Mouse (Mus musculus): ENCODE measurements around the gene Trappc3.

Gene Trappc3

DNA sequence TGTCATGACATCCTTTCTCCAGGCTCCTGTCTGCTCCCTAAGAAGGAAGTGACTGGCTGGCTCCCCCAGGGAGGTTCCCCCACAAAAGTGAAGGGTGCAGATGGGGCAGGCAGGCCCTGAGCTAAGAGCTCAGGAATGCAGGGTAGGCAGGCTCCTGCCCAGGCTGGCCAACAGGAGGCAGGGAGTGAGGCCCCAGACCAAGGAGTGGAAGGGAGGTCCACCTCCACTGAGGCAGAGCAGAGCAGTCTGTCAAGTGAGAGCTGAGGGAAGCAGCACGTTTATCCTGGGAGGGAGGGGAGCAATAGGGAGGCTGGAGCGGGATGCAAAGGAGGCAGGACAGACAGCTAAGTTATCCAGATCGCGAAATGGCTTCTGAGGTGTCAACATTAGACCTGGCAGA is 11.5 kb upstream of the Trappc3 start:
- in situ Hi-C loops (cut with MboI, MseI): no loop called here

GRCm38 (mm10) chr4:126251655-126252254 is 10.4 kb upstream of the Trappc3 start:
- in situ Hi-C loops (cut with MboI, MseI): no loop called here

DNA sequence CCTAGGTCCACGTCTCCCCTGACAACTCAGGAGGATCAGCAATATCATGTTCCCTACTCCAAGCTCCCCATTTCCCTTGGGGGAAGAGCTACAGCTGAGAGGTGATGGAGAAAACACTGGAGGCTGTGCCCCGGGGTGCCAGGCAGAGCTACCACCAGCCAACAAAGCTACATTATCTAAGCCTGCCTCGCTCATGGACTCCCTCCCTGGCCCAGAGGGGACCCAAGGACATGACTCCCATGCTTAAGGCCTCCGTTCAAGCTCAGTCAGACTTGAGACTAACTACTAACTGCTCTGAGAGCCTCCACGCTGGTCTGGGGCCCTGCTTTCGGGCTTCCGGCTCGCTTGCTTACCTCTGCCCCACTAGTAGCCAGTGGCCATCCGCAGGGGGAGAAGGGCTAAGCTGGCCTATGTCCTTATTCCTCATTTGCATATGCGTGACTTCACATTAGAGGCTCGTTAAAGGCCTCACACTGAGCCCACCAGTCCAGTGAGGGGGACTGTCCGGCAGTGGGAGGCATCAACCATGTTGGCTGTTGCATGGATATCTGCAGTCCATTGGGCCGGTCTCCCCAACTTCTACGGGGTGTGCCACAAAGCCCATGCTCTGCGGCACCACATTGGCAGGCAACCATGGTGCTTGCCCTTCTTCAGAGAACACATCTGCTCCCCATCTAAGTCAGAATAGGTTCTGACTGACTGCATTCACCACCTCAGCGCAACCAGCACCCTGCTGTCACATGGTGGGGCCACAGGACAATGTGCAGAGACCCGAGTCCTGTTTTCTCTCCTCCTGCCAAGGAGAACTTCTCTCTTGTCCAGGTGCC is 9.5 kb upstream of the Trappc3 start:
- in situ Hi-C loops (cut with MboI, MseI): no loop called here

GRCm38 (mm10) chr4:126253637-126254272 is 8.4 kb upstream of the Trappc3 start:
- in situ Hi-C loops (cut with MboI, MseI): no loop called here

DNA sequence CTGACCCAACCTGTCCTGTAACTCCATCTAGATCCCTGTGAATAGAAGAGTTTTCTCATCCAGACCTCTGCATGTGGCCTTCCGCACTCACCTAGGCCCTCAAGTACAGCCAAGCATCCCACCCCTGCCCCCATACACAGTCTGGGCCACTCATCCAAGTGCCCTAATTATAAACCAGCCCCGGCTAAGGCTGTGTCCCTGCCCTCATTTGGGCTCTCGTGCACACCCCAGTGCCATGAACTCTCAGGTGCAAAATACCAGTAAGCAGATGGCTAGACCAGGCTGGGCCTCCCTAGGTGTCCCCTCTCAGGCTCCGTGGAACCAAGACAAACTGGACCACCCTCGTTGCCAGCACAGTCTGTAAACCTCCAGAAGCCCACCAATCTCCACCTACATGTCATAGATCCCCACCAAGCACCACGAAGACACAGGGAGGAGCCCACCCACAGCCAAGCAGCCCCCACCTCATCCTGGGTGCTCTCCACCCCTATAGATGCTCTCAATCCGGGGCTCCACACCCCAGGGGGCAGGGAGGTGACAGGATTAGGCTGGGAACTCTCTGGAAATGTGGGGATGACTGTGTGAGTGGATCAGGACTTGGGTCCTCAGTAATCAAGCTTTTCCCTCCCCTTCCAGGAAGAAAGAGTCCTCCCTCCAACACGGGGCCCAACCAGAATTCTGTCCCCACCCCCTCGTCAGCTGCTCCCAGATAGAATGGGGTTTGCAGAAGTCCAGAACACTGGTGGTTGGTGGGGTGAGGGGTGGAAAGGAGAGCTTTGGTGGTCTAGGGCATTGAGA is 7.6 kb upstream of the Trappc3 start:
- in situ Hi-C loops (cut with MboI, MseI): no loop called here

DNA sequence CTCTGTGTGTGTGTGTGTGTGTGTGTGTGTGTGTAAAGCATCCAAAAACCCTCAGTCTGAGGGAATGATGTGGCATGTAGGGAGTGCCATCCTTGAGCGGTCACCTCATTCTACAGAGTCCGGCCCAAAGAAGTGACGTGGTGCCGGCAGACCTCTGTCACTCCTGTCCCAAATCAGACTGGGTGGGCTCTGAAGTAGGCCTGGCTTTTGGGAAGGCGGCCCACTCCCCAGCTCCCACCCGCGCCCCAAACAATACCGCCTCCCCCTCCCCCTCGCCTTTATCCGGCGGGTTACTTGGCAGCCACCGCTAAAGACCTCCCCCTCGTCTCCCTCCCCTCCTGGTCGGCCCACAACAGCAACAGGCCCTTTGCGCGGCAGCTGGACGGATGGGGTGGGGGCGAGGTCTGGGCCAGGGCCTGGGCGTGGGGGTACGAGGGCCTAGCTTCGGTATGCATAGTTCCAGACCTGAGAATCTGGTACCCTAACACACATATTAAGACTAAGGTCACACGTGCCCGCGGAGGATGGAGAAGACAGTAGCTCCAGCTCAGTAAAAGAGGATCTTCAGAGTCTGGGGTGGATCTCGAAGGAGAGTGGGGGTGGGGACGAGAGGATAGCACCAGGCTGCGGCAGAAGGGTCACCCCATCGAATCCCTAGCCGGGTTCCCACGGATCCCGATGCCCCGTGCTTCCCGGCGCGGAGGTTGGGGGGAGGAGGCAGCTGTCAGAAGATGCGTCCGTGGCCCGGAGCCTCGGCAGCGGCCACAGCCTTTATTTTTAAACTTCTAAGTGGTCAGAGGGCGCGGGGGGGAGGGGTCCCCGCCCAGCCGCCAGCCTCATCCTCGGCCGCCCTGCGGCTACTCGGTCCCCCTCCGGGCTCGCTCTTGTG is 6.8 kb upstream of the Trappc3 start:
- in situ Hi-C loops (cut with MboI, MseI): no loop called here

GRCm38 (mm10) chr4:126256131-126256791 is 5.9 kb upstream of the Trappc3 start, which contains the start of gene Map7d1:
TSS of gene Map7d1 (minus strand) at chr4:126256343.
- in situ Hi-C loops (cut with MboI, MseI): no loop called here

GRCm38 (mm10) chr4:126256967-126257881 is 4.9 kb upstream of the Trappc3 start:
- in situ Hi-C loops (cut with MboI, MseI): no loop called here

- in situ Hi-C loops (cut with MboI, MseI): no loop called here
These were observed 3.1 kb upstream of the Trappc3 start for GRCm38 (mm10) chr4:126259063-126259462.

GRCm38 (mm10) chr4:126259523-126260160 is 2.5 kb upstream of the Trappc3 start:
- in situ Hi-C loops (cut with MboI, MseI): loop anchor here (5.0 kb wide), 1 partner anchor 32 kb away; no protein-coding TSS in a partner anchor

- in situ Hi-C loops (cut with MboI, MseI): loop anchor here (5.0 kb wide), 1 partner anchor 33 kb away; no protein-coding TSS in a partner anchor
These were observed 1.5 kb upstream of the Trappc3 start for GRCm38 (mm10) chr4:126260520-126261201.

DNA sequence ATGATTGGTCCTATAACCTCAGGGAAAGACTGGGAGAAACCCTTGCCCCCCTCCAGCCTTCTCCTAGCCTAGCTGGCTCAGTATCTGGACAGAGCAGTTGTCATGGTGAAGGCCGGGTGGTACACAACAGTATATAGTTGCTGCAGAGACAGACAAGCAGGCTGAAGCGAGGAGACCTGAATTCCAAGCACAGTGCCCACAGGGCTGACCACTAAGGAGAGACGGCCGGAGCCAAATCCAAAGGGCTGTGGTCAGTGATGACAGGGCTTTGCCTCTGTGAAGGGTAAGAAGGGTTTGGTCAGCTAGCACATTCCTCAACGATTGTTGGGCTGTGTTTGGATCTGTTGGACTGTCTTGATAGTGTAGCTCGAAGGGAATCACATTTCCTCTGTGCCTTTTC is 859 bp upstream of the Trappc3 start:
- in situ Hi-C loops (cut with MboI, MseI): loop anchor here (5.0 kb wide), 1 partner anchor 34 kb away; no protein-coding TSS in a partner anchor

GRCm38 (mm10) chr4:126261675-126262074 is 450 bp upstream of the Trappc3 start:
- in situ Hi-C loops (cut with MboI, MseI): loop anchor here (5.0 kb wide), 1 partner anchor 34 kb away; no protein-coding TSS in a partner anchor

DNA sequence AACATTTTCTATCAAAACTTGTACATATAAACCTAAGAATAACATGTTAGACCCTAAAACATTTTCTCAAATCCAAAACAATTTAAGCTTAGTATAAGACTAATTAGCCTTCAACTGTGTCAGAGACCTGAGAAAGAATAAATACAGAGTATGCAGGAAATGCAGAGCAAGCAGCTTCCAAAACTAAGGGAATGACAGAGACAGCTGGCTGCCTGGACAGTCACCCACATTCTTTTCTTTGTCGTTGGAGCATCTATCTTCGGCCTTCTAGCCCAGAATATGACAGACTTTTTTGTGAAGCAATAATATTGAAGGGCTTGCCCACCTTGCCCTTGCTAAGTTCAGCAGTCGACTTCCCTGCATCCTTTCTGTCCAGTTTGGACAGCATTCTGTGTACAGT is 7.2 kb downstream of the Trappc3 start:
- in situ Hi-C loops (cut with MboI, MseI): no loop called here

DNA sequence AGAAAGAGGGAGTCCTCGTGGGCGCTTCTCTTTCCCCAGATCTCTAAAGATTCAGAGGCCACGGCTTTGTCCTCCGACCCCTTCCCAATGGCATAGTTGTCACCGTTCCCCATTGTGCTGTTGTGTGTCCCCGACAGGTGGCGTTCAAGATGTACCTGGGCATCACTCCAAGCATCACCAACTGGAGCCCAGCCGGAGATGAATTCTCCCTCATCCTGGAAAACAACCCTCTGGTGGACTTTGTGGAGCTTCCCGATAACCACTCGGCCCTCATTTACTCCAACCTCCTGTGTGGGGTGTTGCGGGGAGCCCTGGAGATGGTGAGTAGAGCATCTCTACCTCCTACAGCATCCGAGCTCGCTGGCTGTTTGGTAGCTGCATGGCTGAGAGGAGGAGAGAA is 11.6 kb downstream of the Trappc3 start:
- in situ Hi-C loops (cut with MboI, MseI): no loop called here

- in situ Hi-C loops (cut with MboI, MseI): no loop called here
These were observed 13.0 kb downstream of the Trappc3 start for GRCm38 (mm10) chr4:126275081-126275480.

DNA sequence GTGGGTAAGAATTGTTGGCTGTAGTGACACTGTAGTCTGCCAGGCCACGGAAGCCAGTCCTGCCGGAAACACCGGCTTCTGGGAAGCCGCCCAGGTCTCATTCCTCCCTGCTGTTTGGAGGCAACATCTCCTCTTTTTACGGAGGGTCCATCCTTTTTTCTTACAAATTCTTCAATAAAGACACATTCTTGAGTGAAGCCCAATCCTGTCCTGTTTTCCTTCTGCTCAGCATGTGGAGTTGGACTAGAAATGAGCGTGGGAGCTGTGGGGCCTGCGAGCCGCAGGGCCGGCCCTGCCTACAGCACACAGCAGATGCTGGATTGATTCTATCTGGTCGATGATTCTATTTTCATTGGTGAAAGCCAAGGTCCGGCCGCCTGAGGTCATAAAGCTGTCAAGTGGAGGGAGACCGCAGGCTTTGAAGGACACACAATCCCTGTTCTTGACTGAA is 13.6 kb downstream of the Trappc3 start:
- in situ Hi-C loops (cut with MboI, MseI): no loop called here

Measured in T-helper 1 cell (primary cell).